Mouse (Mus musculus) left cerebral cortex, adult 9 months (tissue): ENCODE data around the gene Meltf.
A peak's percentile ranks its signal among the peaks of the same experiment; 100 is the strongest.

Experiments used
- DNase-seq, 2 experiments: peaks; one replicate each; pipeline ENCODE4 v3.0.0; 2022; ENCODE audit warnings: low spot score in 2 of 2

Gene Meltf

DNA sequence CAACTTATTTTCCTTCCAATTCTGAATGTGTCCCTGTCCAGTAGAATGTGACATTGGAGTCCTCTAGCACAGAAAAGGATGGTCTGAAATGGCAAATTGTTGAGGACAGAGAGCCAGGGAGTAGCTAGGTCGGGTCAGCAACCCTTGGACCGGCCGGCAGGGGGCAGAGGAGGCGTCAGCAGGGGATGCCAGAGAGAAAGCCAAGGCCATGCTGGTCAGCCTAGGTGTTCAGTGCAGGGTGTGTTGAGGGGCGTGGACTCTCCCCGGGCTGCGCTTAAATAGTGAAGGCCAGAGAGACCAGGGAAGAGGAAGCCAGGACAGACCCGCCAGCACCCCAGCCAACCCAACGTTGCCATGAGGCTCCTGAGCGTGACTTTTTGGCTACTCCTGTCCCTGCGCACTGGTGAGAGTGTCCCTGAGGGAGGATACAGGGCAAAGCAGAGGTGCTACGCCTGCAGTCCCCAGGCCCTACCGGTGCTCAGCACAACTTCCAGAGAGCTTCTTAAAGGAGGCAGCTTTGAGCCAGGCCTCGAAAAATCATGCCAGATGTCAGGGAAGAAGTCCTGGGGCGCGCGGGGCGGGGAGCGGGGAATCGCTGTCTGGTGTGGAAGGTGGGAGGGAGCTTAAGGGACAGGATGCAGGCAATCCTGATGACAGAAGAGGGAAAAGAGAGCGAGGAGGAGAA lies at the start of gene Meltf:
Meltf (plus strand) TSS at position 238 of the 685 bp plus-strand sequence.
- DNase-seq, result no peak

DNA sequence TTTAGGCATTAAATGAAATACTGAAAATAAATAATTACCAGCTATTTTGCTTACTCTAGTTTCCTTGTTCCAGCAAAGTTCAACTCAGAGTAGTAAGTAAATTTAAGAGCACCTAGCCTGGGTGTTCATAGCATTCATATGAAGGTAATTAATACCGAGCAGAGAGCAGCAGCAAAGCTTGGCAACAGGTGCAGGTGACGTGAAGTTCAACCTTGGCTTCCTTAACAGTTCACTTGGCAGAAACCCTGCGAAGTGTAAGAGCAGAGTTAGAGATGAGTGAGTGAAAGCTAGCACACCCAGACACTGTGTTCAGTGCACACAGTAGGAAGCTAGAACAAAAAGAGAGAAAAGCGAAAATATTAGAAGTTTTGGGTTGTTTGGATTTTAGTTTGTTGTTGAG lies 47.9 kb upstream of the Meltf start:
- DNase-seq, result no peak

DNA sequence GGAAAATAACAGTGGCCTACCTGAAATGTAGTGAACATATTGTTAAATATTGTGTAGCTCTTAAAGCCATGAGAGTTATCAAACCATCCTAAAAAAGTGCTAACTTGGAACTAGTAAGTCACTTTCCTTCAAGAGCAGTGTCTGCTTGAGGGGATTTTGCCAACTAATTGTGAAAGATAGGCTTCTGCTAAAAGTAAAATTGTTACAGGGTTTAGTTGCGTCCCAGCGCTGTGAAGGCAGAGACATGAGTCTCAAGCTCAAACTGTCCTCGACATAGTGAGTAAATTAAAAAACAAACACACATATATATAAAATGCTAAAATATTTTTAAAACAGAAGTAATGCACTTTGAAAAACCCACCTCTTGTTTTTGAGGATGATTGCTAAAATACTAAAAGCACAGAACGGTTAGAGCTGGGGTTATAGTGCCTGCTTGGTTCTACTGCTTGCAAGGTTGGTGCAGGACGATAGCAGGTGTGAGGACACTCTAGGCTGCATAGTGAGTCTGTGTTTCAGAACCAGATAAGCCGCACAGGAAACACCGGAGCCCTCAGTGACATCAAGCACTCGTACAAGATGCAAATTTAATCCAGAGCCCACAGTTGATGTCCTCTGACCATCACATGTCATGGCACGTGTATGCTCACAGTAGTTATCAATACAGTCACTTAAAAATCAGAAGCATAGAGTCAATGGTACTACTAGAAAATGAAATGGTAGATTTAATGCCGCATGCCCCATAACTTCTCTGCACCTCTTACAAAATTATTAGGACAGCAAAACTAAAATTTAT lies 45.8 kb upstream of the Meltf start:
- DNase-seq, result no peak

DNA sequence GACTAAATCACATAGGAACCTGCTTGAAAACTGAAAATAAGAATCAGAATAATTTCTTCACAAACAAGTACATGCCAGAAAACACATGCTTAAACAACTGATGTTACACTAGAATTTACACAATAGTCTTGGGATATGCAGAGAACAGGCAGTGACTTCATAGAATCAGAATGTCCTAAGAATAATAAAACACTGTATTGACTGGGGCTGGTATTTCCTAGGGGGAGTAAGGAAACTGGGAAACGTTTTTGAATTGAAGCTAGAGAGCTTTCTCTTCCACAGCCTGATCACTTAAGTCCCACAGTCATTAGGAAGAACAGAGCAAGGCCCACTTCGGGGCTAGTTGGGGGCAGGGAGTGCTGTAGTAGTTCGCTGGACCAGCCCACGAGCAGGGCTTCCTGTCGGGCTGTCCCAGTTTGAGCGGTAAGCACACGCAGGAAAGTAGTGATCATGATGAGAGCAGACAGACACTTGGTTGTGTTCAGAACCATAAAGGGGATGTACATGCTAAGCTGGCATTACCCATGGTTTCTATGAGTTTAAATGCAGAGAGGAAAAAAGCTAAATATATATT lies 44.5 kb upstream of the Meltf start:
- DNase-seq, result no peak

- DNase-seq, result no peak
Measured at GRCm38 (mm10) chr16:31834662-31835318, 43.8 kb upstream of the Meltf start.

GRCm38 (mm10) chr16:31837362-31837761 lies 41.2 kb upstream of the Meltf start:
- DNase-seq, result no peak

DNA sequence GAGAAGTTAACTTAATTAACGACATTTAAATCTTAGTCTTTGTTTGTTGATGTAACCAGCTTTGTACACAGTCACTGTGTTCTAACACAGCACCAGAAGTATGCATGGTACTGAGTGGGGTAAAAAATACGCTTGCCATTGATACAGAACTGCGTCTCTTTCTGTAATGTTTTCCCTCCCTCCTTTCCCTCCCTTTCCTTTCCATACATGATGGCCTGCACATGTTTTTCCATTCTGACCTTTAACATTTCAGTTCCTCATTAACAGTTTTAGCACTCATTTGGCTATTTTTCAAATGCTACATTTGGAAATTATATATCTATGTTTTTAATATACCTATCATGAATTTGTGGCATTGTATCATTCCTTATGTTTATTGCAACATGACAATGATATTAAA lies 34.4 kb upstream of the Meltf start:
- DNase-seq, result no peak

- no peak for DNase-seq
Measured at GRCm38 (mm10) chr16:31846763-31847162, 31.8 kb upstream of the Meltf start.

DNA sequence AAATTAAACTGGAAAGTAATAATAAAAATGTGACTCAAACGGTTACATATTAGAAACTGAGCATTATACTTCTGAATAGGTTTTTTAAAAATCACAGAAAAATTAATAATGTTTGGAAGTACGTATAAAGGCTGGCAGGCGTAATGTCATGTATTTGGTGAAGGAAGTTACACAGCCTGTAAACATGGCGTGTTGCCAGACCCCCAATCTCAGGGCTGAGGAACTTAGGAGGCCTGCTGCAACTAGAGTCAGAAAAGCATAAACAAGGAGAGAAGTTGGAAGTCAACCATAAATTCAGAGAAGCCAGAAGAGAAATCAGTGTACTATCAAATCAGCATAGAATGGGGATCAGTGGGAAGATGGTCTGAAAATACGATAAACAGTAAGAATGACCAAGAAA lies 14.7 kb upstream of the Meltf start:
- no peak for DNase-seq

GRCm38 (mm10) chr16:31865242-31865641 lies 13.4 kb upstream of the Meltf start:
- DNase-seq, result no peak

- DNase-seq, result no peak
Measured at GRCm38 (mm10) chr16:31866911-31867310, 11.7 kb upstream of the Meltf start.

DNA sequence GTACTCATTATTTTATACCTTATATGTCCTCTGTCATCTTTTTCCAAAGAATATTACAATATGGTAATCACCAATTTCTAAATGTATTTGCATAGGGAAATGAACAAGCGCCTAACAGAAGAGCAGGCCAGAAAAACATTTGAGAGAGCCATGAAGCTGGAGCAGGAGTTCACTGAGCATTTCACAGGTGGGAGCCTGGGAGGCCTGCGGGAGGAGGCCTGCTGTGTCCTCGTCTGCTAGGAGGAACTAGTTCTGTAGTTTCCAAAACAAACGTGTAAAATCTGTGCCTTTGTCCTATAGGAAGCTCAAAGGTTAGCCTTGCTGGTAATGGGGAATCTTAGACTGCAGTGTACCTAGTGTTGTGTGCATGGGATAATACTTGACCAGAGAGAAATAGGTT lies 10.9 kb upstream of the Meltf start:
- no peak for DNase-seq

DNA sequence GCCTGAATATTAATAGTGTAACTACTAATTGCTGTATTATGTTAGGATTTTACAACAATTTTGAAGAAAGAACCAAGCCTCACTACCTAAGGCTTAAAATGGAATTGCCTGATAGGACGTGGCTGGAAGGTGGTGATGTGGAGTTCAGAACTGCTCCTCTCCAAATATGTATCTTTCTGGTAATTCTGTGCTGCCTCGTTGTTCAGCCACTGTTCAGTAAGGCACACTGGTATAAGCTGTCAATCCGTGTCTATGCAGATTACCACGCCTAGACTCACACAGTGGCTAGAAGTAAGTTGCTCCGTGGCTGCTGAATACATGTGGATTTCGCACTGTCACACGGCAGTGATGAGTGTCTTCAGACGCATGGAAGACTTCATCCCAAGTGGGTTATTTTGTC lies 4.9 kb upstream of the Meltf start:
- DNase-seq, result no peak

GRCm38 (mm10) chr16:31875391-31875790 lies 3.2 kb upstream of the Meltf start:
- DNase-seq, result no peak

- DNase-seq, result peak; percentile 69 to 85
Measured at GRCm38 (mm10) chr16:31876386-31876785, 2.2 kb upstream of the Meltf start.

DNA sequence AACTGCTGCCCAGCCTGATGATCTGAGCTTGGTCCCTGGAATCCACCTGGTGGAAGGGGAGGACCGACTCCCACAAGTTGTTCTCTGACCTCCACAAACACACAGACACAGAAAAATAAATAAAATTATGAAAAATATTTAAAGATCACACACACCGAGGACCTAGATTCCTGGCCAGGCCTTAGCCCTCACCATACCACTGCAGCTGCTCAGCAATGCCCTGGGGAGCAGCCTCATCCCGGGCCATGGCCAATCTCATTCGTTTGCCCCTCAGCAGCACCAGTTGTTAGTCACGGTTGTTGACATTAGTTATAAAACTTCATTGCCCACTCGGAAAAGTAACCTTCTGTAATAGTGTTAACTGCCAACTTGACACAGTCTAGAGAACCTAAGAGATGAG lies 558 bp upstream of the Meltf start:
- DNase-seq, result no peak

DNA sequence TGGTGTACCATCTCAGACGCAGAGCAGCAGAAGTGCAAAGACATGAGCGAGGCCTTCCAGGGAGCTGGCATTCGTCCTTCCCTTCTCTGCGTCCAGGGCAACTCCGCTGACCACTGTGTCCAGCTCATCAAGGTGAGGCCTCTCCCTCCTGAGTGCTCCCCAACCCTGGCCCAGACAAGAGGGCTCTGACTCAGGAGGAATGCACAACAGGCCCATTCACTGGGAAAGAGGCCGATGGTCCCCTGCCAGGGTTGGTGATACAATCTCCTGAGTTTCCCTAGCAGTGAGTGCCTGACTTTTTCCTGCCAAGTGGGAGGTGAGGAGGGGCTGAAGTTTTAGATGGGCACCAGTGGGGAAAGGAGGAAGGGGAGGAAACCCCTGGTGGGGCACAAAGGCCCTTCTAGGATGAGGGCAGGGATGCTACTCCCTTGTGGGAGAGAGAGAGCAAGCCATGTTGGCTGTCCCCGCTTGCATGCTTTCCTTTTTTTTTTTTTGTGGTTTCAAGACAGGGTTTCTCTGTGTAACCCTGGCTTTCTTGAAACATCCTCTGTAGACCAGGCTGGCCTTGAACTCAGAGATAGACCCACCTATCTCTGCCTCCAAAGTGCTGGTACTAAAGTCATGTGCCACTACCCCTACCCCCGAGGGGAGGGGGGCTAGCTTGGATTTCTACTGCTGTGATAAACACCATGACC lies 1.7 kb downstream of the Meltf start:
- DNase-seq, result no peak

GRCm38 (mm10) chr16:31882381-31882908 lies 3.8 kb downstream of the Meltf start:
- no peak for DNase-seq

- DNase-seq, result no peak
Measured at GRCm38 (mm10) chr16:31883302-31883701, 4.7 kb downstream of the Meltf start.

DNA sequence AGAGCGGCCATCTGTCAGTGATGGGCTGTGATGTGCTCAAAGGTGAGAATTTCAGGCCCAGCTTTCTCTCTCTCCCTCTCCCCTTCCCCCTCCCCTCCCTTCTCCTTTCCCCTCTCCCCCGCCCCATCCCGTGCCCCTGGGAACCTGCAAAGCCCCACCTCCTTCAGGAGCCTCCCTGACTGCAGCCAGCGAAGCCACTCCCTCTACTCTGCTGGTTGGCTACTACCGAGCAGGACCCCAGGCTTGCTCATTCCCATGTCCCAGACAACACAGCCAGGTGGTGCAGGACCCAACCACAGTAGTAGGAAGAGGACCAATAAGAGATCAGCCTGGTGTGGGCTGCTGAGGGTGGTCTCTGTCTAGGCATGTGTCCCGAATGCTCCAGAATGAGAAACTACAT lies 5.3 kb downstream of the Meltf start:
- no peak for DNase-seq

DNA sequence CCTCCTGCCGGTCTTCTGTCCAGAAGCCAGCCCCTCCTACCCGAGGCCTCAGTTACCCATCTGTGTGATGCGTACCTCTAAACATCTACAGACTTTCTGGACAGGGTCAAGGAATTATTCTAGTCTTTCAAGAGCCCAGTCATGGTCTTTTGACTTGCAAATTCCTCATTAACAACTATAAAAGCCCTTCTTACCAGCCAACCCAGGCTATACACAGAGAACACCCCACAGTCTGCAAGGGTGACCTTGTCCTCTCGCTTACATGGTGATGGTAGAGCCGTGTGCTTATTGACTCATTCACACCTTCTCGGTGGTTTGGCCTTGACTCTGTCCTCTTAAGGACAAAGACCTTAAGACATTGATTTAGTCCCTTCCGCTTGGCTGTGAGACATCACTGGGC lies 12.3 kb downstream of the Meltf start:
- no peak for DNase-seq
